Mouse (Mus musculus) kidney, embryonic 16.5 days (tissue): Measurements from ENCODE around the gene Arpc5. TPM values are rescaled to one million over a fixed set of nuclear protein-coding genes. Genes with fewer than 3 reads are reported as not detected.
A peak's percentile ranks its signal among the peaks of the same experiment; 100 is the strongest.

Experiments used
- ATAC-seq: fragments of 200-750 bp; cut with Nextera tagmentation; 2 replicates; pipeline ENCODE4 v1.8.0; 2017; ENCODE audit warnings: moderate TSS enrichment; ENCODE audit not compliant: low FRiP score, low TSS enrichment
- H3K27ac ChIP-seq: fragments of 300-500 bp; sonication (generic); 2 replicates; pipeline ENCODE4 v1.5.1; 2014; ENCODE audit warnings: low read length
- H3K27me3 ChIP-seq: fragments of 300-500 bp; sonication (generic); 2 replicates; pipeline ENCODE4 v1.6.1; 2014; ENCODE audit warnings: low read length, control low read depth, mixed read lengths; ENCODE audit not compliant: insufficient read depth
- H3K36me3 ChIP-seq: fragments of 300-500 bp; sonication (generic); 2 replicates; pipeline ENCODE4 v1.6.1; 2014; ENCODE audit warnings: low read length, control low read depth, mixed read lengths; ENCODE audit not compliant: insufficient read depth
- H3K4me1 ChIP-seq: fragments of 300-500 bp; sonication (generic); 2 replicates; pipeline ENCODE4 v1.6.1; 2014; ENCODE audit warnings: low read length, control low read depth, mixed read lengths; ENCODE audit not compliant: insufficient read depth
- H3K4me2 ChIP-seq: fragments of 300-500 bp; sonication (generic); replicated peaks from 2 replicates; pipeline ENCODE4 v1.6.1; 2014; ENCODE audit warnings: low read depth, low read length
- H3K4me3 ChIP-seq: fragments of 300-500 bp; sonication (generic); 2 replicates; pipeline ENCODE4 v1.5.1; 2014; ENCODE audit warnings: mild to moderate bottlenecking, low read length
- H3K9ac ChIP-seq: fragments of 300-500 bp; sonication (generic); replicated peaks from 2 replicates; pipeline ENCODE4 v1.6.1; 2014; ENCODE audit warnings: low read length
- H3K9me3 ChIP-seq: fragments of 300-500 bp; sonication (generic); 2 replicates; pipeline ENCODE4 v1.6.1; 2016; ENCODE audit warnings: low read length, control low read depth
- WGBS: fragments of 180-500 bp; shearing (Covaris S2); extraction: QIAGEN DNeasy Blood & Tissue Kit; methylation state at CpG from one replicate; pipeline ENCODE4 v1.1.7; 2014; 5-methylcytosine and 5-hydroxymethylcytosine counted together
- polyA plus RNA-seq: library from polyadenylated mRNA; unstranded; fragments of >200 nt; fragmentation: Nextera tagmentation; extraction: Ambion mirVana; gene quantifications from 2 replicates; pipeline ENCODE4 v1.2.1, GENCODE M21; 2015

The Arpc5 gene
- polyA plus RNA-seq, 1 experiment from 2014 or later: 252 TPM

GRCm38 (mm10) chr1:152793495-152794130 lies 27.3 kb downstream of the Arpc5 start:
- Histone ChIP-seq H3K9me3 (no peaks in the 10 kb centered on the region), H3K27ac (0 out of 2 replicates have a peak overlapping the region, but pooled peaks have one; percentile 7), H3K9ac (no peak overlapping the region), H3K4me1 (peaks cover 16% of the 10 kb centered on the region), H3K4me3 (no peak overlapping the region), H3K4me2 (no peak overlapping the region), H3K36me3 (no peaks in the 10 kb centered on the region), H3K27me3 (no peaks in the 10 kb centered on the region)
- WGBS: 59% methylated on average over 6 of the region's 6 CpGs
- no peak for ATAC-seq

- no peak overlapping the region for H3K4me3 ChIP-seq
- H3K9me3 ChIP-seq: no peaks in the 10 kb centered on the region
- H3K9ac ChIP-seq: no peak overlapping the region
- H3K4me2 ChIP-seq: no peak overlapping the region
- no peak for ATAC-seq
- H3K27me3 ChIP-seq: no peaks in the 10 kb centered on the region
- no peak overlapping the region for H3K27ac ChIP-seq
- WGBS: 74% methylated on average over 8 of the region's 8 CpGs
- H3K36me3 ChIP-seq: no peaks in the 10 kb centered on the region
- peaks cover 22% of the 10 kb centered on the region for H3K4me1 ChIP-seq
Observed at GRCm38 (mm10) chr1:152795688-152796255, 29.4 kb downstream of the Arpc5 start.

- 81% methylated on average over 8 of the region's 8 CpGs for WGBS
- peaks cover 14% of the 10 kb centered on the region for H3K4me1 ChIP-seq
- H3K9ac ChIP-seq: no peak overlapping the region
- no peak overlapping the region for H3K4me2 ChIP-seq
- H3K27me3 ChIP-seq: no peaks in the 10 kb centered on the region
- no peaks in the 10 kb centered on the region for H3K9me3 ChIP-seq
- no peak for ATAC-seq
- H3K36me3 ChIP-seq: no peaks in the 10 kb centered on the region
- H3K27ac ChIP-seq: no peak overlapping the region
- H3K4me3 ChIP-seq: no peak overlapping the region
Observed at GRCm38 (mm10) chr1:152796683-152797263, 30.4 kb downstream of the Arpc5 start.

GRCm38 (mm10) chr1:152798125-152798524 lies 31.8 kb downstream of the Arpc5 start:
- Histone ChIP-seq H3K4me3 (no peak overlapping the region), H3K27me3 (no peaks in the 10 kb centered on the region), H3K9ac (no peak overlapping the region), H3K9me3 (no peaks in the 10 kb centered on the region), H3K4me1 (peaks cover 14% of the 10 kb centered on the region), H3K27ac (peak overlapping the region; percentile 58; the same call in 1 of the 2 replicates), H3K4me2 (no peak overlapping the region), H3K36me3 (no peaks in the 10 kb centered on the region)
- 63% methylated on average over 9 of the region's 9 CpGs for WGBS
- peak; percentile 13; the same call in 1 of the 2 replicates for ATAC-seq

- Histone ChIP-seq H3K9ac (peak within 1 kb of the TSS; percentile 13; the same call in 1 of the 2 replicates), H3K9me3 (no peaks in the 10 kb centered on the region), H3K4me1 (peaks cover 11% of the 10 kb centered on the region), H3K27ac (peak within 1 kb of the TSS; percentile 71), H3K4me3 (no peak within 1 kb of the TSS), H3K36me3 (no peaks in the 10 kb centered on the region), H3K4me2 (no peak within 1 kb of the TSS; the same call in 1 of the 2 replicates), H3K27me3 (no peaks in the 10 kb centered on the region)
- WGBS: 6% methylated on average over 2 of the region's 2 CpGs
- peak; percentile 96 for ATAC-seq
Observed at GRCm38 (mm10) chr1:152799897-152800296, 33.6 kb downstream of the Arpc5 start, which contains the start of gene Ncf2. Gene Ncf2 (plus strand): TSS chr1:152800194.

GRCm38 (mm10) chr1:152800633-152801176 lies 34.4 kb downstream of the Arpc5 start:
- H3K4me1 ChIP-seq: peaks cover 11% of the 10 kb centered on the region
- H3K36me3 ChIP-seq: no peaks in the 10 kb centered on the region
- no peak overlapping the region for H3K4me2 ChIP-seq
- WGBS: 70% methylated on average over 13 of the region's 13 CpGs
- no peaks in the 10 kb centered on the region for H3K27me3 ChIP-seq
- H3K27ac ChIP-seq: peak overlapping the region; percentile 31; the same call in 1 of the 2 replicates
- no peak overlapping the region; the same call in 1 of the 2 replicates for H3K9ac ChIP-seq
- no peaks in the 10 kb centered on the region for H3K9me3 ChIP-seq
- ATAC-seq: no peak
- H3K4me3 ChIP-seq: no peak overlapping the region

- WGBS: 82% methylated on average over 6 of the region's 6 CpGs
Observed at GRCm38 (mm10) chr1:152804907-152805306, 38.6 kb downstream of the Arpc5 start.

GRCm38 (mm10) chr1:152807619-152808391 lies 41.5 kb downstream of the Arpc5 start:
- peak; percentile 50; the same call in 1 of the 2 replicates for ATAC-seq
- no peak overlapping the region for H3K9ac ChIP-seq
- H3K9me3 ChIP-seq: no peaks in the 10 kb centered on the region
- H3K4me2 ChIP-seq: no peak overlapping the region
- no peaks in the 10 kb centered on the region for H3K36me3 ChIP-seq
- peak overlapping the region; percentile 16; the same call in 1 of the 2 replicates for H3K27ac ChIP-seq
- H3K4me1 ChIP-seq: peaks cover 10% of the 10 kb centered on the region; the same call in 1 of the 2 replicates
- no peak overlapping the region for H3K4me3 ChIP-seq
- WGBS: 47% methylated on average over 18 of the region's 18 CpGs
- H3K27me3 ChIP-seq: no peaks in the 10 kb centered on the region

More at GRCm38 (mm10) chr1:152804907-152805306, 38.6 kb downstream of the Arpc5 start:
- ATAC-seq: no peak
- H3K4me2 ChIP-seq: no peak overlapping the region
- H3K9me3 ChIP-seq: no peaks in the 10 kb centered on the region
- H3K4me1 ChIP-seq: peaks cover 15% of the 10 kb centered on the region
- H3K9ac ChIP-seq: no peak overlapping the region
- no peaks in the 10 kb centered on the region for H3K27me3 ChIP-seq
- H3K27ac ChIP-seq: no peak overlapping the region
- H3K4me3 ChIP-seq: no peak overlapping the region
- no peaks in the 10 kb centered on the region for H3K36me3 ChIP-seq

GRCm38 (mm10) chr1:152808392-152808680 lies 42.0 kb downstream of the Arpc5 start:
- H3K27me3 ChIP-seq: no peaks in the 10 kb centered on the region
- H3K4me1 ChIP-seq: peaks cover 10% of the 10 kb centered on the region; the same call in 1 of the 2 replicates
- H3K4me2 ChIP-seq: no peak overlapping the region
- 69% methylated on average over 2 of the region's 2 CpGs for WGBS
- no peak overlapping the region for H3K9ac ChIP-seq
- H3K36me3 ChIP-seq: no peaks in the 10 kb centered on the region
- no peaks in the 10 kb centered on the region for H3K9me3 ChIP-seq
- no peak for ATAC-seq
- H3K27ac ChIP-seq: peak overlapping the region; percentile 16; the same call in 1 of the 2 replicates
- no peak overlapping the region for H3K4me3 ChIP-seq
